Mouse (Mus musculus) lung, postnatal 14 days (tissue): Measurements from ENCODE around the gene Plekhh2.

Experiments used
- DNase-seq: peaks from one replicate; pipeline ENCODE4 v3.0.0; 2021

Gene Plekhh2

DNA sequence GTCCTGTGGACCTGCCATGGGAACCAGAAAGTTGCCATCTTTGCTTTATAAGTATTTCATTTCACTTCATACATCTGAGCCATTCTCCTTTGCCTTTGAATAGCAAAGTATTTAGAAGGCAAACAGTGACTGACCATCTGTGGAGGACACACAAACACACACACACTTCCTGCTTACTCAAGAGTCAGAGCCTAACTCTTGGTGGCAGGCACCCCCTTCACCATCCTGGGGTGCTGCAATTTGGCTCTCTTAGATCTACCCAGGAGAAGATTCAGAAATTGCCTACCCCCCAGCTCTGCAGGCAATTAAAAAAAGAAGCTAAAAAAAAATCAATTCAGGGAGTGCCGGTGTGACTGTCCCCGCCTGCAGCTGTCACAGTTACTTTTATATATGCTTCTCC, 134.8 kb downstream of the Plekhh2 start:
- no peak for DNase-seq

DNA sequence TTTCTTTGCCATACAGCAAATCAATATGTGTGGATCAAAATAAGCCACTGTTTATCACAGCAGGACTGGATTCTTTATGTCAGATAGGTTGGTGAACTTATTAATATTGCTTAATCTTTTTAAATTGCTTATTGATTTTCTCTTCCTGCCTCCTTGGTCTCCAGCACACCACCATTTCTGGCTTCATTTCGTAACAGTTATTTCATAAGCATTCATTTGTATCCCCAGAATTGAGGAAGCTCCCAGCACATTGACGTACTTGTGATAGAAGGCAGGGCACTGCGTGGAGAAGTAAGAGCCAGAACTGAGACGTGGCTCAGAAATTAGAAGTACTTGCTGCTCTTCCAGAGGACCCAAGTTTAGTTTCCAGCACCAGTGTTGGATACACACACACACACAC, 135.9 kb downstream of the Plekhh2 start:
- DNase-seq: no peak

DNA sequence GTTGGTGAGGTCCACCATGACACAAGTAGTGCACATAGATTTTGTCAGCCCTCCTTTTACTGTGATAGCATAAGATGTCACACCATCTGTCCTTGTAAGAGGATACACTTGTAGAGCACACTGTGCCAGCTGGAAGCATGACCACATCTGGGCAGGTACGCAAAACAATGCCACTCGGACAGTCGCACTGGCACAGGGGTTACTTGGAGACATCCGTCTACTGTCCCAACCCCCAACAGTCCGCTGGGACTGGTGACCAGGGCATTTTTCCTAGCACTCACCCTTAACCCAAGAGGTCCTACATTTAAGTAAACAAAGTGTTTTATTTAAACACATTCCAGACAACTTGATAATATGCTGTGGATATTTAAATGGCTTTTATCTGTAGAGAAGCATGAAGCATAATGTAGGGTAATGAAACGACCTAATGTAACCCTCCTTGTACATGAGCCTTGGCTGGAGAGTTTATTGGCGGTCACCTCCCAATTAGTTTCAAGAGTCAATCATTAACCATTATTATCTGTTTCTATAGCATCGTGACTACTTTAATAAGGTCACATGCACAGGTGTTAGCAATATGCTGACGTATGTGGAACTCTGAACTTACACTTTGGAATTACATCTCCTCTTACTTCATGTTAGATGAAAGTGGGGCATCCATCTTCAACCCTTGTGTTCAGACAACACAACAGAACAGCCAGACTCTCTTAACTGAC, 138.8 kb downstream of the Plekhh2 start:
- no peak for DNase-seq

DNA sequence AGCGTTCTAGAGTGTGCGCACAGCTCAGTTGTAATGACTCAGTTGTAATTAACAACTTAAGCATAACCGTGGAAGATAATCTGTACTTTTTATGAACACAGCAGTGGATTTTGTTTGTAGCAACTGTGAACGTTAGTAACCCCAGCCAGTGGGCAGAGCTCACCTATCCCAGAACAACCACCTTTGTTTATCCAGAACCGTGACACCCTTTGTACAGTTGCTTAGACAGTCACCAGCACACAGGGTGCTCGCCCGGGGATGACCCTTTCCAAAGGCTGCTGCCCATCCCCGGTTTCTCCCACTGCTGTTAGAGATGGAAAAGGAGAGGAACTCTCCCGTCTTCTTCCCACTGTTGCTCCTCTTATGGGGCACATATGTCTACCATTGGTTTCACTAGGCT, 141.8 kb downstream of the Plekhh2 start:
- DNase-seq: no peak

DNA sequence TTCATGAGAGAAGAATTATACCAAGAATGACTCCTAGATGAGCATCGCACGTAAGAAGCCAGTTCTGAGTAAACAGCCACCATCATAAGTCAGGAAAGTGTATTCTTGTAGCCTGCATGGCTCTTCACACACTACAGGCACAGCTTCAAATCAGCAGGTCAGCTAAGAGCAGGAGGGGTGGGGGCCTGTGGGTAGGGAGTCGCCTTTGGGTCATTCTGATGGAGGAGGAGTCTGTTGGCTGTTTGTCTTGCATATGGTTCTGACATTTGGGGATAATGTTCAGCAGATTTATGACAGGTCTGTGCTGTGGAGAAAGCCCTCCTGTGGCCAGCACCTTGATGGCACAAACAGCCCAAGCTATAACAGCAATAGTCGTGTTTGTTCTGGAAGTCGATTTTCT, 144.5 kb downstream of the Plekhh2 start:
- no peak for DNase-seq

DNA sequence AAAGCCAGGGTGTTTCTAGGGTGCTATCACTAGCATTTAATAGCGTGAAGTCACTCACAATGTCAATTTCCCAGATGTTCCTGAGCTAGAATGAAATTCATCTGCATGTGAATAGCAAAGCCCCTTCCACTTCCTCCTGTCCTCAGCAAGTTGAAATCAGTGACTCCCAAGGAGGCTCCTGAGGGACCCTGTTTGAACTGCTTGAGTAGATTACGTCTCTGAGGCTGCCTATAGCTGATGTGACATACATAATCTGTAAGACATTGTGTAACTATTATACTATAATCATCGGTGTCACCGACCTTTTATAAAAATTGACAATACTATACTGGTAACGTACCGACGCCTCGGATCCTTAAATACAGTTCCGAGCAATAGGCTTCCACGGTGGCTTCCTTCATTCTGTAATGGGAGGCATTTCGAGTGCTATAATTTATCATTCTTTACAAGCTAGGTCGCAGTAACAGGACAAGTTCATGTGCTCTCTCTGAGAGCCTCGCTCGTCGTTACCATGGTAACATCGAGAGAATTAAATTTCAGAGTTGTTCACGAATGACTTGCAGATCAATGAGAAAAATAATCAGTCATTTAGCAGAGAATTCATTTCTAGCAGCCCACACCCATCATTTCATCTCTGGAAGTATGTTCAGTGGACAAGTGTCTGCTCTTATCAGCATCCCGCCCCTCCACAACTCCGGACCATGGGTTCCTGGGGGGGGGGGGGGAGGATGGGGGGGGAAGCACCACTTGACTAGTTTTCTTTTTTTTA, 145.1 kb downstream of the Plekhh2 start:
- no peak for DNase-seq

DNA sequence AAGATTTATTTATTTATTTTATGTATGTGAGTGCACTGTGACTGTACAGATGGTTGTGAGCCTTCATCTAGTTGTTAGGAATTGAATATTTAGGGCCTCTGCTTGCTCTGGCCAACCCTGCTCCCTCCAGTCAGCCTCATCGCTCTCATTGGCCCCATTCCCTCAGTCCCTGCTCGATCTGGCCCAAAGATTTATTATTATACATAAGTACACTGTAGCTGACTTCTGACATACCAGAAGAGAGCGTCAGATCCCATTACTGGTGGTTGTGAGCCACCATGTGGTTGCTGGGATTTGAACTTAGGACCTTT, 145.7 kb downstream of the Plekhh2 start:
- no peak for DNase-seq

DNA sequence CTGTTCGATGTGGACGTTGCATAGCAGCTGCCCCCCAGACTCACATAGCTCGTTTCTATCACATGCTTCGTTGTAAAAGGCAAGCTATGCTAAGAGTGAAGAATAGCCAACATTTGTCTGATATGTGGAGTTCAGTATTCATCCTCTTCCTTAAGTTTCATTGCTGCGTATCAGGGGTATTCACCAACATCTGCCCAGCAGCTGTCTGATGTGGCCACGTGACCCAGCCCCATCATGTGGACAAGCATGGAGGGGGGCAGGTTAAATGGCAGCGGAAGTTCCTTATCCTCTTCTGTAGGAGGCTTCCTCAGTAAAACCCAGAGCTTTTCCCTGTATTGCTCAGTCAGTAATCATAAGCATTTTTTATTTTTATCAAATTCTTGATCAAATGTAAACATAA, 146.1 kb downstream of the Plekhh2 start:
- no peak for DNase-seq

DNA sequence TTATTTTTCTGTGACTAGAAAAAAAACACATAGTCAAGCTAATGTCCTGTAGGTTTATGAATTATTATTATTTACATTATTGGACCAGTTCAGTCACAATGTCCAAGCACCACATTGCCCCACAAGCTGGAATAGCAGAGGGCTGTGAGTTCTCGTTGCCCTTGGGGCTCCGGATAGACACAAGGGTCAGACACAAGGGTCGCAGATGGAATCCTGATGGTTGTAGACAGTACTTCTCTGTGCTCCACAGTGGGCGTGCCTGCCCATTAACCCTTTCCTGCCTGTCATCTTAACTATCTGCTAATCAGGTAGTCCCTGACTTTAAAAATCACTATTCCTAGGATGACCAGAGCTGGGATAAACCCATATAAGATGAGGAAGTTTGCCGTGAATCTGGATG, 146.5 kb downstream of the Plekhh2 start:
- no peak for DNase-seq

DNA sequence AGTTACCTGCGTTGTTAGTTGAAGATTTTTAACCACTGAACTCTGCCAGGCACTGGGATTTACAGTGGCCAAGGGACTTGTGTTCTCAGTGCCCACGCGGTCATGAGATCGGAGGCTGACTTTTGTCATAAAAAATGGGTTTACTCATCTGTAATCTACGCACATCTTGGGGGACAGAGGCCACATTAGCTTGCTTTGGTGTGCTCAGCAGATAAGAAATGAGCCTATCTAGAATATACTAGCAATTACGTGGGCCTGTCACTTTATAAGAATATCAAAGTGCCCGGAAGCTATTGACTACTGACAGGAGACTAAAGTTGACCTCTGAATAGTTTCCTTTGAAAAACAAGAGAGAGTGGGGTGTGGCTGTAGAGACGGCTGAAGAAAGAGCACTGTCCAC, 147.3 kb downstream of the Plekhh2 start:
- no peak for DNase-seq

DNA sequence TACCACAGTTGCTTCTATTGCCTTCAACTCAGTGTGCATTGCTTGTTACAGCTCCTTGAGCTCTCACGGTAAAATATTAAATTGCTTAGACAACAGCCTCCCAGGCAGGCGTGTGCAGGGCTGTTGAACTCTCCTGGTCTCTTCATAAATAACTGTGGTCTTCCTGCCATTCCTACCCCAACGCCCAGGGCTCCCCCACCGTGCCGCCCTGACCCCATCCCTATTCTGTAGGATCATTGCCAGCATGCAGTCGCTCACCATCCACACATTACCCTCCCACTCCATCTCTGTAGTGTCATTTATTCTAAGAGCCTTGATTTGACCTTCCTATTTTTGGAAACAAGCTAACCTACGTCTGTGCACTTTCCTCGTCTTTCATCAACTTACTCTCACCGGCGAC, 153.4 kb downstream of the Plekhh2 start:
- no peak for DNase-seq

DNA sequence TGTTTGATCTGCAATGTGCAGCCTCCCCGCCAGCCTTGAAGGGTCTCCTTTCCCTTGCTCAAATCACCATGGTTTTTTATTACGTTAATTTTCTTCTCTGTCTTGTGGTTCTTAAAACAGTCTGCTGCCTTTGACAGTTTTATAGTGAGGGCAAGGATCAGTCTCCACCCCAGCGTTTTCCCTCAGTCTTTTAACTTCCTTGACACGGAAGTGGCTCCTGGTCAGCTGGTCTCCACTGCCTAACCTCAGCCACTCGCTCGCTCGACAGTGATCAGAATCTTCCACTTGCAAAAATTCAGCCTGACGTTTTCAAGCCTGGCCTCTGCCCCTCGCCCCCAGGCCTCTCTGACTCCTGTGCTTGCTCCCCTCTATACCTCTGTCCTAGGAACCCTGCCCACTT, 154.0 kb downstream of the Plekhh2 start:
- DNase-seq: no peak

DNA sequence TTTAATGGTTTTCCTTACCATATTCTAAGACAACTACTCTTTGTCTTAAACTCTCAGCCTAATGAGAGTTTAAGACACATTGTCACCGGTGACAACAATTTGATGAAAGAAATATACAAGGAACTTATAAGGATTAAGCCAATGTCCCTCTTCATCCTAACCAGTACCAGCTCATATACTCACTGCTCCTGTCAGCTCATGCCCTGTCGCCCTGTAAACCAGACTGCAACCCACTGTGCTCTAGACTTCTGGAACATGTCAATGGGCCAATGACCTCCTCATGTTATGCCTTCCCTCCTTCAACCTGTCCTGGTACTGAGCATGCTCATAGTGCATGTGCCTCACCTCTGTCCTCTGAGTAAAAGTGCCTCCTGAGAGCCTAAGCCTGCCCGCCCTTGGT, 156.2 kb downstream of the Plekhh2 start:
- DNase-seq: no peak
